Mouse (Mus musculus) liver, embryonic 12.5 days (tissue): ENCODE data around the gene Rptor. TPM values are rescaled to one million over a fixed set of nuclear protein-coding genes. Genes with fewer than 3 reads are reported as not detected.

Experiments used
- ATAC-seq: fragments of 200-750 bp; cut with Nextera tagmentation; 2 replicates; pipeline ENCODE4 v1.8.0; 2017; ENCODE audit warnings: moderate number of reproducible peaks, mild to moderate bottlenecking, moderate library complexity
- H3K27ac ChIP-seq: fragments of 300-500 bp; sonication (generic); 2 replicates; pipeline ENCODE4 v1.5.1; 2016; ENCODE audit warnings: mild to moderate bottlenecking
- H3K27me3 ChIP-seq: fragments of 300-500 bp; sonication (generic); replicated peaks from 2 replicates; pipeline ENCODE4 v1.6.1; 2016; ENCODE audit warnings: mild to moderate bottlenecking, moderate library complexity
- H3K36me3 ChIP-seq: fragments of 300-500 bp; sonication (generic); 2 replicates; pipeline ENCODE4 v1.6.1; 2016; ENCODE audit warnings: mild to moderate bottlenecking, moderate library complexity
- H3K4me1 ChIP-seq: fragments of 300-500 bp; sonication (generic); 2 replicates; pipeline ENCODE4 v1.6.1; 2016
- H3K4me2 ChIP-seq: fragments of 300-500 bp; sonication (generic); 2 replicates; pipeline ENCODE4 v1.6.1; 2016; ENCODE audit warnings: mild to moderate bottlenecking, moderate library complexity
- H3K4me3 ChIP-seq: fragments of 300-500 bp; sonication (generic); 2 replicates; pipeline ENCODE4 v1.5.1; 2016; ENCODE audit warnings: mild to moderate bottlenecking, moderate library complexity
- H3K9ac ChIP-seq: fragments of 300-500 bp; sonication (generic); 2 replicates; pipeline ENCODE4 v1.6.1; 2016; ENCODE audit warnings: mild to moderate bottlenecking, moderate library complexity
- H3K9me3 ChIP-seq: fragments of 300-500 bp; sonication (generic); replicated peaks from 2 replicates; pipeline ENCODE4 v1.6.1; 2016; ENCODE audit warnings: mild to moderate bottlenecking, moderate library complexity
- WGBS: fragments of 180-500 bp; shearing (Covaris S2); methylation state at CpG from one replicate; pipeline ENCODE4 v1.1.7; 2016; ENCODE audit not compliant: insufficient replicate concordance; 5-methylcytosine and 5-hydroxymethylcytosine counted together
- polyA plus RNA-seq: library from polyadenylated mRNA; unstranded; fragments of >200 nt; fragmentation: Nextera tagmentation; extraction: Ambion mirVana; gene quantifications from 2 replicates; pipeline ENCODE4 v1.2.1, GENCODE M21; 2016

The Rptor gene
- polyA plus RNA-seq, 1 experiment from 2014 or later: 11.3 TPM

GRCm38 (mm10) chr11:119831682-119832081 is 229.0 kb downstream of the Rptor start:
- Histone ChIP-seq H3K4me1 (peaks cover 11% of the 10 kb centered on the region), H3K4me3 (no peak overlapping the region), H3K4me2 (no peak overlapping the region), H3K9ac (no peak overlapping the region), H3K36me3 (peaks cover 35% of the 10 kb centered on the region), H3K27me3 (no peaks in the 10 kb centered on the region), H3K27ac (no peak overlapping the region), H3K9me3 (no peaks in the 10 kb centered on the region)
- no peak for ATAC-seq
- WGBS: 81% methylated on average over 7 of the region's 7 CpGs

GRCm38 (mm10) chr11:119833311-119833710 is 230.6 kb downstream of the Rptor start:
- no peak overlapping the region for H3K9ac ChIP-seq
- no peak overlapping the region for H3K4me2 ChIP-seq
- H3K27me3 ChIP-seq: no peaks in the 10 kb centered on the region
- no peak overlapping the region for H3K27ac ChIP-seq
- H3K36me3 ChIP-seq: peaks cover 20% of the 10 kb centered on the region
- H3K9me3 ChIP-seq: no peaks in the 10 kb centered on the region
- no peak overlapping the region for H3K4me3 ChIP-seq
- no peak for ATAC-seq
- H3K4me1 ChIP-seq: peaks cover 11% of the 10 kb centered on the region

- 65% methylated on average over 16 of the region's 16 CpGs for WGBS
- H3K4me1 ChIP-seq: peaks cover 5% of the 10 kb centered on the region
- no peaks in the 10 kb centered on the region for H3K27me3 ChIP-seq
- H3K4me3 ChIP-seq: no peak overlapping the region
- peaks cover 13% of the 10 kb centered on the region for H3K36me3 ChIP-seq
- H3K27ac ChIP-seq: no peak overlapping the region
- ATAC-seq: peak; percentile 32; the same call in 1 of the 2 replicates
- no peak overlapping the region for H3K9ac ChIP-seq
- no peaks in the 10 kb centered on the region for H3K9me3 ChIP-seq
- H3K4me2 ChIP-seq: no peak overlapping the region
These were observed 231.4 kb downstream of the Rptor start for GRCm38 (mm10) chr11:119833877-119834804.

- WGBS: 73% methylated on average over 3 of the region's 3 CpGs
- no peak for ATAC-seq
These were observed 233.6 kb downstream of the Rptor start for GRCm38 (mm10) chr11:119836326-119836725.

GRCm38 (mm10) chr11:119837786-119838185 is 235.1 kb downstream of the Rptor start:
- H3K4me1 ChIP-seq: no peaks in the 10 kb centered on the region
- ATAC-seq: no peak
- H3K9me3 ChIP-seq: no peaks in the 10 kb centered on the region
- no peak overlapping the region for H3K27ac ChIP-seq
- H3K4me3 ChIP-seq: no peak overlapping the region
- no peak overlapping the region for H3K4me2 ChIP-seq
- H3K36me3 ChIP-seq: peaks cover 21% of the 10 kb centered on the region
- H3K9ac ChIP-seq: no peak overlapping the region
- no peaks in the 10 kb centered on the region for H3K27me3 ChIP-seq
- WGBS: 71% methylated on average over 1 of the region's 1 CpGs

More at GRCm38 (mm10) chr11:119836326-119836725, 233.6 kb downstream of the Rptor start:
- peaks cover 20% of the 10 kb centered on the region for H3K36me3 ChIP-seq
- H3K4me3 ChIP-seq: no peak overlapping the region
- no peaks in the 10 kb centered on the region for H3K4me1 ChIP-seq
- no peaks in the 10 kb centered on the region for H3K9me3 ChIP-seq
- H3K9ac ChIP-seq: no peak overlapping the region
- no peak overlapping the region for H3K27ac ChIP-seq
- H3K27me3 ChIP-seq: no peaks in the 10 kb centered on the region
- no peak overlapping the region for H3K4me2 ChIP-seq

GRCm38 (mm10) chr11:119839411-119840342 is 237.0 kb downstream of the Rptor start:
- Histone ChIP-seq H3K27ac (no peak overlapping the region), H3K4me3 (no peak overlapping the region), H3K4me1 (no peaks in the 10 kb centered on the region), H3K27me3 (no peaks in the 10 kb centered on the region), H3K36me3 (peaks cover 30% of the 10 kb centered on the region), H3K9ac (no peak overlapping the region), H3K4me2 (no peak overlapping the region), H3K9me3 (no peaks in the 10 kb centered on the region)
- ATAC-seq: no peak
- WGBS: 74% methylated on average over 10 of the region's 10 CpGs

GRCm38 (mm10) chr11:119846608-119847007 is 243.9 kb downstream of the Rptor start:
- Histone ChIP-seq H3K9me3 (no peaks in the 10 kb centered on the region), H3K9ac (no peak overlapping the region), H3K4me3 (no peak overlapping the region), H3K4me1 (peaks cover 14% of the 10 kb centered on the region), H3K4me2 (no peak overlapping the region), H3K36me3 (peaks cover 61% of the 10 kb centered on the region), H3K27me3 (no peaks in the 10 kb centered on the region), H3K27ac (no peak overlapping the region)
- WGBS: 76% methylated on average over 6 of the region's 6 CpGs
- no peak for ATAC-seq

GRCm38 (mm10) chr11:119847076-119847475 is 244.4 kb downstream of the Rptor start:
- Histone ChIP-seq H3K27me3 (no peaks in the 10 kb centered on the region), H3K36me3 (peaks cover 62% of the 10 kb centered on the region), H3K9me3 (no peaks in the 10 kb centered on the region), H3K4me3 (no peak overlapping the region), H3K9ac (no peak overlapping the region), H3K4me1 (peaks cover 14% of the 10 kb centered on the region), H3K4me2 (no peak overlapping the region), H3K27ac (no peak overlapping the region)
- no peak for ATAC-seq
- 74% methylated on average over 3 of the region's 3 CpGs for WGBS

- peaks cover 14% of the 10 kb centered on the region for H3K4me1 ChIP-seq
- no peak overlapping the region for H3K9ac ChIP-seq
- H3K4me3 ChIP-seq: no peak overlapping the region
- no peak overlapping the region for H3K27ac ChIP-seq
- peaks cover 67% of the 10 kb centered on the region for H3K36me3 ChIP-seq
- H3K9me3 ChIP-seq: no peaks in the 10 kb centered on the region
- no peak for ATAC-seq
- no peak overlapping the region for H3K4me2 ChIP-seq
- H3K27me3 ChIP-seq: no peaks in the 10 kb centered on the region
- 68% methylated on average over 3 of the region's 3 CpGs for WGBS
These were observed 244.9 kb downstream of the Rptor start for GRCm38 (mm10) chr11:119847569-119847968.

- WGBS: 81% methylated on average over 5 of the region's 5 CpGs
- no peak overlapping the region for H3K4me2 ChIP-seq
These were observed 245.5 kb downstream of the Rptor start for GRCm38 (mm10) chr11:119848189-119848588.

GRCm38 (mm10) chr11:119855999-119856398 is 253.3 kb downstream of the Rptor start:
- peak overlapping the region; percentile 66 for H3K27ac ChIP-seq
- H3K36me3 ChIP-seq: peaks cover 86% of the 10 kb centered on the region
- H3K9me3 ChIP-seq: no peaks in the 10 kb centered on the region
- no peak overlapping the region for H3K9ac ChIP-seq
- peaks cover 20% of the 10 kb centered on the region for H3K4me1 ChIP-seq
- WGBS: 44% methylated on average over 7 of the region's 7 CpGs
- ATAC-seq: 0 out of 2 replicates have a peak, but pooled peaks have one; percentile 10
- peak overlapping the region; percentile 10; the same call in 1 of the 2 replicates for H3K4me2 ChIP-seq
- no peak overlapping the region for H3K4me3 ChIP-seq
- no peaks in the 10 kb centered on the region for H3K27me3 ChIP-seq

More at GRCm38 (mm10) chr11:119848189-119848588, 245.5 kb downstream of the Rptor start:
- peaks cover 74% of the 10 kb centered on the region for H3K36me3 ChIP-seq
- H3K4me1 ChIP-seq: peaks cover 14% of the 10 kb centered on the region
- H3K9ac ChIP-seq: no peak overlapping the region
- H3K27ac ChIP-seq: no peak overlapping the region
- no peaks in the 10 kb centered on the region for H3K9me3 ChIP-seq
- ATAC-seq: no peak
- H3K27me3 ChIP-seq: no peaks in the 10 kb centered on the region
- no peak overlapping the region for H3K4me3 ChIP-seq
